Mouse (Mus musculus): ENCODE measurements around the gene Morc2a. TPM values are rescaled to one million over a fixed set of nuclear protein-coding genes. Genes with fewer than 3 reads are reported as not detected.

The Morc2a gene
- polyA plus RNA-seq, 1 experiment from 2014 or later, result 31.3 TPM

- no peaks in the 10 kb centered on the region for H3K4me1 ChIP-seq (replicated peaks; ENCODE audit: control insufficient read depth, insufficient read depth, low read length)
- ATAC-seq (ENCODE audit: low FRiP score) (no peak), DNase-seq (ENCODE audit: low spot score) (no peak)
- no peak overlapping the region for H3K9ac ChIP-seq (ENCODE audit: low read depth, low read length)
- no peak overlapping the region for H3K4me2 ChIP-seq (replicated peaks; ENCODE audit: low read depth, low read length)
- H3K27me3 ChIP-seq (ENCODE audit: control insufficient read depth, insufficient read depth, low read length), result no peaks in the 10 kb centered on the region
- H3K36me3 ChIP-seq (ENCODE audit: control insufficient read depth, insufficient read depth, low read length), result peaks cover 9% of the 10 kb centered on the region
- no peak overlapping the region for H3K27ac ChIP-seq (ENCODE audit: low read depth, low read length)
- no peak overlapping the region for H3K4me3 ChIP-seq (ENCODE audit: low read depth, low read length)
- WGBS, result 95% methylated on average over 4 of the region's 4 CpGs
- H3K9me3 ChIP-seq (ENCODE audit: control insufficient read depth, low read length), result no peaks in the 10 kb centered on the region
Observed at GRCm38 (mm10) chr11:3674545-3674944, 25.6 kb downstream of the Morc2a start.

- H3K27me3 ChIP-seq (ENCODE audit: control insufficient read depth, insufficient read depth, low read length), result no peaks in the 10 kb centered on the region
Observed at GRCm38 (mm10) chr11:3676423-3676822, 27.4 kb downstream of the Morc2a start.

DNA sequence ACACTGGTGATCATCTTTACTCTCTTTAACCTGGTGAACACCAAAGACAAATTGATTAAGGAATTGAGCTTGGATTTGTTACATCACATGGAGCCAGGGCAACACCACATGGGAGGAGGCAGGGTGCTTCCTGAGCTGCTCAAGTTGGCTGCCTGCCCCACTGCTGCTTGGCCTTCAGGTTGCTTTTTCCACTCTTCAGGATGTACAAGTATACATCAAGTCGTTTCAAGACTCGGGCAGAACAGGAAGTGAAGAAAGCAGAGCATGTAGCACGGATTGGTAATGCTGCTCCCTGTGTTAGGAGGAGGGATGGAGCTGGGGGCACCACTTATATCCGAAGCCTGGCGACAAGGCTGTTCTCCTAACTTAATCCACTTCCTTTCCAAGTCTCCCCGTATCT lies 28.2 kb downstream of the Morc2a start:
- H3K4me1 ChIP-seq (replicated peaks; ENCODE audit: control insufficient read depth, insufficient read depth, low read length), result no peaks in the 10 kb centered on the region
- ATAC-seq (ENCODE audit: low FRiP score) (no peak), DNase-seq (ENCODE audit: low spot score) (no peak)
- H3K9ac ChIP-seq (ENCODE audit: low read depth, low read length), result no peak overlapping the region
- H3K27me3 ChIP-seq (ENCODE audit: control insufficient read depth, insufficient read depth, low read length), result no peaks in the 10 kb centered on the region
- H3K27ac ChIP-seq (ENCODE audit: low read depth, low read length), result no peak overlapping the region
- H3K4me3 ChIP-seq (ENCODE audit: low read depth, low read length), result no peak overlapping the region
- no peaks in the 10 kb centered on the region for H3K9me3 ChIP-seq (ENCODE audit: control insufficient read depth, low read length)
- WGBS, result 83% methylated on average over 6 of the region's 6 CpGs
- H3K36me3 ChIP-seq (ENCODE audit: control insufficient read depth, insufficient read depth, low read length), result peaks cover 20% of the 10 kb centered on the region
- H3K4me2 ChIP-seq (replicated peaks; ENCODE audit: low read depth, low read length), result no peak overlapping the region

More at GRCm38 (mm10) chr11:3676423-3676822, 27.4 kb downstream of the Morc2a start:
- peaks cover 20% of the 10 kb centered on the region for H3K36me3 ChIP-seq (ENCODE audit: control insufficient read depth, insufficient read depth, low read length)
- no peaks in the 10 kb centered on the region for H3K4me1 ChIP-seq (replicated peaks; ENCODE audit: control insufficient read depth, insufficient read depth, low read length)
- H3K4me3 ChIP-seq (ENCODE audit: low read depth, low read length), result no peak overlapping the region
- WGBS, result 98% methylated on average over 5 of the region's 5 CpGs
- no peak overlapping the region for H3K9ac ChIP-seq (ENCODE audit: low read depth, low read length)
- H3K9me3 ChIP-seq (ENCODE audit: control insufficient read depth, low read length), result no peaks in the 10 kb centered on the region
- DNase-seq (ENCODE audit: low spot score), result no peak
- H3K4me2 ChIP-seq (replicated peaks; ENCODE audit: low read depth, low read length), result no peak overlapping the region
- no peak for ATAC-seq (ENCODE audit: low FRiP score)
- H3K27ac ChIP-seq (ENCODE audit: low read depth, low read length), result no peak overlapping the region

DNA sequence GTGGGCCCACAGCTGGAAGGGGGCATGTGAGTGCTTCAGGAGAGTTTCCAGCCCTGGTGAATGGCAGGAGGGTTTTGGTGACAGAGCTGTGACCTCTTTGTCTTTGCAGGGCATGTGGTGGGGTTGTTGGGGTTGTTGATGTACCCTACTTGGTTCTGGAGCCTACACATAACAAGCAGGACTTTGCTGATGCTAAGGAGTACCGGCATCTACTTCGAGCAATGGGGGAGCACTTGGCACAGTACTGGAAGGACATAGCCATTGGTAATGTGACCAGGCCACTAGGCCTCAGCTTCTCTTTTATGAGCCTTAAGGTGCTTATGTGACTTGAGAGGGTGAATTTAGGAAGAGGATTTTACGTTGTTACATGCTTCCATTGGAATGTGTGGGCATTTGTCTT lies 30.8 kb downstream of the Morc2a start:
- H3K27me3 ChIP-seq (ENCODE audit: control insufficient read depth, insufficient read depth, low read length), result no peaks in the 10 kb centered on the region
- 93% methylated on average over 3 of the region's 3 CpGs for WGBS
- H3K4me2 ChIP-seq (replicated peaks; ENCODE audit: low read depth, low read length), result no peak overlapping the region
- no peaks in the 10 kb centered on the region for H3K4me1 ChIP-seq (replicated peaks; ENCODE audit: control insufficient read depth, insufficient read depth, low read length)
- no peak overlapping the region for H3K27ac ChIP-seq (ENCODE audit: low read depth, low read length)
- no peak overlapping the region for H3K4me3 ChIP-seq (ENCODE audit: low read depth, low read length)
- no peak overlapping the region for H3K9ac ChIP-seq (ENCODE audit: low read depth, low read length)
- no peak for ATAC-seq (ENCODE audit: low FRiP score)
- no peak for DNase-seq (ENCODE audit: low spot score)
- peaks cover 17% of the 10 kb centered on the region for H3K36me3 ChIP-seq (ENCODE audit: control insufficient read depth, insufficient read depth, low read length)
- H3K9me3 ChIP-seq (ENCODE audit: control insufficient read depth, low read length), result no peaks in the 10 kb centered on the region

DNA sequence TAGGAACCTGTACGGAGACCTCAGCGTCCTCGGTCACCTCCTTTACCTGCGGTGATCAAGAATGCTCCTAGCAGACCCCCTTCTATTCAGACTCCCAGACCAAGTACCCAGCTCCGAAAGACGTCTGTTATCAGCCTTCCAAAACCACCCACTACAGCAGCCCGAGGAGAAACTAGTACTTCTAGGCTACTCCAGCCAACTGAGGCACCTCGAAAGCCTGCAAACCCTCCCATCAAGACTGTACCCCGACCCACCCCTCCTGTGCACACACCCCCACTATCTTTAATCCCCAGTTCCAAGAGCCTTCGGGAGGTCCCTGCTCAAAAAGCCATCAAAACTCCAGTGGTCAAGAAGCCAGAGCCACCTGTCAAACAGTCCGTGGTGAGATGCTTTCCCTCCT lies 34.7 kb downstream of the Morc2a start:
- no peak overlapping the region for H3K27ac ChIP-seq (ENCODE audit: low read depth, low read length)
- no peak overlapping the region for H3K9ac ChIP-seq (ENCODE audit: low read depth, low read length)
- ATAC-seq (ENCODE audit: low FRiP score) (no peak), DNase-seq (ENCODE audit: low spot score) (no peak)
- H3K27me3 ChIP-seq (ENCODE audit: control insufficient read depth, insufficient read depth, low read length), result no peaks in the 10 kb centered on the region
- WGBS, result 90% methylated on average over 11 of the region's 11 CpGs
- peaks cover 16% of the 10 kb centered on the region for H3K36me3 ChIP-seq (ENCODE audit: control insufficient read depth, insufficient read depth, low read length)
- H3K4me3 ChIP-seq (ENCODE audit: low read depth, low read length), result no peak overlapping the region
- no peak overlapping the region for H3K4me2 ChIP-seq (replicated peaks; ENCODE audit: low read depth, low read length)
- H3K9me3 ChIP-seq (ENCODE audit: control insufficient read depth, low read length), result no peaks in the 10 kb centered on the region
- no peaks in the 10 kb centered on the region for H3K4me1 ChIP-seq (replicated peaks; ENCODE audit: control insufficient read depth, insufficient read depth, low read length)

DNA sequence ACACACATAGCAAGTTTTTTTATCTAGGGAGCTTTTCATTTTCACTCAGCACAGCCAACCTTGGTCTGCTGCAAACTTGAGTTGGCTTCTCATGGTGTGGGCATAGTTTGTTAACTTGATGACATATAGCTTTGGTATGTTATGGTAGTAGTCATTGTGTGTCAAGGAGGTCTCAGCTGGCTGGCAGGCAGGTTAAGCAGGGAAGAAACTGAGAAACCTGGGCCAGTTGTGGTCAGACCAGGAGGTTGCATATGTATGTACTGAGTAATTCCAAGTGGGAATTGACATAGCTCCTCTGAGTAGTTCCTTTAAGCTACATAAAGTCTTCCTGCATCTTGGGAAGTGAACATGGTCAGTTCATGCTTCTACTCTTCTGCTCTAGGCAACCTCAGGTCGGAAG lies 35.2 kb downstream of the Morc2a start:
- peaks cover 16% of the 10 kb centered on the region for H3K36me3 ChIP-seq (ENCODE audit: control insufficient read depth, insufficient read depth, low read length)
- 100% methylated on average over 1 of the region's 1 CpGs for WGBS

DNA sequence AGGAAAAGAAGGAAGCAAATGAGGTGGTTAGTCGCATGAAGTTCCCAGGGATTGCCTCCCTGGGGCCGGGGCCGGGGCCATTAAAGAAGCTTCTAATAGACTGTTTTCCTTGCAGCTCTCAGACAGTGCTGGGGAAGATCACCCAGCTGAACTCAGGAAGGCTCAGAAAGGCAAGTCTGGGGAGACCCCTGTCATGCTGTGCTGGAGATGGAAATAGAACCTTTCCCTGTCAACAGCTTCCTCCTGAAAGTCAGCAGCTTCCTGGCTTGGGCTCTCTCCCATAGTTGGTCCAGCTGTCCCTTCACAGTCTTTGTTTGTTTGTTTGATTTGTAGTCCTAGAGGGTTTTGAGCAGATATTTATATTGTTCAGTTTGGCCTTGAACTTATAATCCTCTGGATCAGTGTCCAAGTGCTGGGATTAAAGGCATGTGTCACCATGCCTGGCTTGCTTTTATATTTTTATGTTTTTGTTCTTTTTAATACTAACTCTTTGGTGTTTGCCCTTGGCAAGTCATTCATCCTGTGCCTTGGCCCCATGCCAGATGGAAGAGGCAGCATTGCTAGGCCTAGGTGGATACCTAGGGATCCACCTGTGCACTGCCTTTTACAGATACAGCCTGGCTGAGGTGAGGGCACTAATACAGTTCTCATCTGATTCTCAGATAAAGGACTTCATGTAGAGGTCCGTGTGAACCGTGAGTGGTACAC lies 35.9 kb downstream of the Morc2a start:
- ATAC-seq (ENCODE audit: low FRiP score) (no peak), DNase-seq (ENCODE audit: low spot score) (no peak)
- Histone ChIP-seq H3K4me2 (replicated peaks; ENCODE audit: low read depth, low read length) (no peak overlapping the region), H3K27me3 (ENCODE audit: control insufficient read depth, insufficient read depth, low read length) (no peaks in the 10 kb centered on the region), H3K9ac (ENCODE audit: low read depth, low read length) (no peak overlapping the region), H3K27ac (ENCODE audit: low read depth, low read length) (no peak overlapping the region), H3K4me1 (replicated peaks; ENCODE audit: control insufficient read depth, insufficient read depth, low read length) (no peaks in the 10 kb centered on the region), H3K4me3 (ENCODE audit: low read depth, low read length) (no peak overlapping the region), H3K36me3 (ENCODE audit: control insufficient read depth, insufficient read depth, low read length) (peaks cover 17% of the 10 kb centered on the region), H3K9me3 (ENCODE audit: control insufficient read depth, low read length) (no peaks in the 10 kb centered on the region)
- 85% methylated on average over 5 of the region's 5 CpGs for WGBS

More for the DNA sequence above, 35.2 kb downstream of the Morc2a start:
- H3K4me1 ChIP-seq (replicated peaks; ENCODE audit: control insufficient read depth, insufficient read depth, low read length), result no peaks in the 10 kb centered on the region
- no peak overlapping the region for H3K4me3 ChIP-seq (ENCODE audit: low read depth, low read length)
- H3K9ac ChIP-seq (ENCODE audit: low read depth, low read length), result no peak overlapping the region
- no peak overlapping the region for H3K27ac ChIP-seq (ENCODE audit: low read depth, low read length)
- no peak for DNase-seq (ENCODE audit: low spot score)
- H3K4me2 ChIP-seq (replicated peaks; ENCODE audit: low read depth, low read length), result no peak overlapping the region
- no peaks in the 10 kb centered on the region for H3K27me3 ChIP-seq (ENCODE audit: control insufficient read depth, insufficient read depth, low read length)
- no peaks in the 10 kb centered on the region for H3K9me3 ChIP-seq (ENCODE audit: control insufficient read depth, low read length)
- ATAC-seq (ENCODE audit: low FRiP score), result no peak

GRCm38 (mm10) chr11:3685431-3685830 lies 36.4 kb downstream of the Morc2a start:
- no peaks in the 10 kb centered on the region for H3K27me3 ChIP-seq (ENCODE audit: control insufficient read depth, insufficient read depth, low read length)
- no peak for DNase-seq (ENCODE audit: low spot score)
- no peak for ATAC-seq (ENCODE audit: low FRiP score)
- no peak overlapping the region for H3K27ac ChIP-seq (ENCODE audit: low read depth, low read length)
- H3K9me3 ChIP-seq (ENCODE audit: control insufficient read depth, low read length), result no peaks in the 10 kb centered on the region
- H3K4me1 ChIP-seq (replicated peaks; ENCODE audit: control insufficient read depth, insufficient read depth, low read length), result no peaks in the 10 kb centered on the region
- 95% methylated on average over 8 of the region's 8 CpGs for WGBS
- peaks cover 12% of the 10 kb centered on the region for H3K36me3 ChIP-seq (ENCODE audit: control insufficient read depth, insufficient read depth, low read length)
- no peak overlapping the region for H3K9ac ChIP-seq (ENCODE audit: low read depth, low read length)
- no peak overlapping the region for H3K4me3 ChIP-seq (ENCODE audit: low read depth, low read length)
- H3K4me2 ChIP-seq (replicated peaks; ENCODE audit: low read depth, low read length), result no peak overlapping the region

DNA sequence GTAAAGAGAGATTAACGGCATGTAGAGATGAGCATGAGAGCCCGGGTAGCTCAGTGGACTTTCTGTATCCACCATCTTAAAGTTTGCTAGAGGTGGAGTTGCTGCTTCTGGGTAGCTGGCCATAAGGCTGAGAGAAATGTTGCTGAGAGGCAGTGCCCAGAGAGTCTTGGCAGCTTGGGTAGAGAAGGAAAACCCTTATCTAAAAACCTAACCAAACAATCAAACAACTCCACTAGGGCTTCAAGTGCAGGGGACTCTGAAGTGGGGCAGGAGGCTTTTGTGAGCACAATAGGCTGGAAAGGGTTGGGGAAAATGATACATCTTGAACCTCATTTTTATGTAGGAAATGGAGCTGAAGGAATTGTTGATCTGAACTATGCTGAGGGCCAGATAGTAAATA lies 37.3 kb downstream of the Morc2a start:
- no peak overlapping the region for H3K27ac ChIP-seq (ENCODE audit: low read depth, low read length)
- no peaks in the 10 kb centered on the region for H3K4me1 ChIP-seq (replicated peaks; ENCODE audit: control insufficient read depth, insufficient read depth, low read length)
- no peak overlapping the region for H3K4me3 ChIP-seq (ENCODE audit: low read depth, low read length)
- DNase-seq (ENCODE audit: low spot score) (no peak), ATAC-seq (ENCODE audit: low FRiP score) (no peak)
- H3K4me2 ChIP-seq (replicated peaks; ENCODE audit: low read depth, low read length), result no peak overlapping the region
- H3K36me3 ChIP-seq (ENCODE audit: control insufficient read depth, insufficient read depth, low read length), result peaks cover 9% of the 10 kb centered on the region
- H3K27me3 ChIP-seq (ENCODE audit: control insufficient read depth, insufficient read depth, low read length), result no peaks in the 10 kb centered on the region
- 84% methylated on average over 2 of the region's 2 CpGs for WGBS
- H3K9ac ChIP-seq (ENCODE audit: low read depth, low read length), result no peak overlapping the region
- H3K9me3 ChIP-seq (ENCODE audit: control insufficient read depth, low read length), result no peaks in the 10 kb centered on the region

Data from hindbrain, embryonic 11.5 days (tissue).